Mouse (Mus musculus): ENCODE measurements at regions not wholly inside any gene's neighbourhood (a gene's known extent, or its start where the extent isn't known, plus 50 kb on each side); places are given as distances from the start of the nearest gene placed in this dataset.

GRCm38 (mm10) chr13:54892572-54892971 is 56.6 kb upstream of the Unc5a start:
- TF ChIP-seq CTCF (IDR thresholded peaks at IDR 0.05) (no peak), POLR2A (IDR thresholded peaks at IDR 0.05; ENCODE audit: insufficient read depth, low read depth, low read length) (no peak)

Measured in heart, adult 2 months (tissue).